Mouse (Mus musculus) spleen, adult 2 months (tissue): ENCODE measurements around the gene Poldip3. TPM values are rescaled to one million over a fixed set of nuclear protein-coding genes. Genes with fewer than 3 reads are reported as not detected.

Source experiments
- DNase-seq, 2 experiments: peaks; one replicate each; pipeline versions ENCODE4 v3.0.0 to v3.0.0-alpha.2; 2012 to 2021; ENCODE audit warnings: low spot score in 2 of 2, low read depth in 1 of 2
- H3K27ac ChIP-seq: fragments of 200-500 bp; 2 replicates; pipeline ENCODE4 v1.5.1; 2012; ENCODE audit warnings: low read length, inconsistent platforms; ENCODE audit not compliant: insufficient read depth
- H3K27me3 ChIP-seq: fragments of 200-500 bp; 2 replicates; pipeline ENCODE4 v1.6.1; 2012; ENCODE audit warnings: mild to moderate bottlenecking, moderate library complexity, low read length, inconsistent platforms; ENCODE audit not compliant: control insufficient read depth, insufficient read depth
- H3K36me3 ChIP-seq: fragments of 200-500 bp; 2 replicates; pipeline ENCODE4 v1.6.1; 2012; ENCODE audit warnings: mild to moderate bottlenecking, low read length, inconsistent platforms; ENCODE audit not compliant: control insufficient read depth, insufficient read depth
- H3K4me1 ChIP-seq: fragments of 200-500 bp; 2 replicates; pipeline ENCODE4 v1.6.1; 2011; ENCODE audit warnings: inconsistent platforms; ENCODE audit not compliant: control insufficient read depth, insufficient read depth, insufficient read length
- H3K4me3 ChIP-seq: fragments of 200-500 bp; 2 replicates; pipeline ENCODE4 v1.5.1; 2011; ENCODE audit warnings: mild to moderate bottlenecking, inconsistent platforms; ENCODE audit not compliant: insufficient read depth, insufficient read length; ENCODE audit errors: extremely low read depth
- CTCF ChIP-seq: fragments of 200-500 bp; IDR thresholded peaks from 2 replicates; pipeline ENCODE4 v1.5.1; 2011; ENCODE audit warnings: mild to moderate bottlenecking, inconsistent platforms; ENCODE audit not compliant: insufficient read depth, insufficient read length, insufficient replicate concordance; ENCODE audit errors: extremely low read depth
- POLR2A ChIP-seq: fragments of 200-500 bp; IDR thresholded peaks from 2 replicates; pipeline ENCODE4 v1.6.1; 2011; ENCODE audit warnings: low read depth, low read length, inconsistent platforms
- WGBS: fragments of 180-500 bp; shearing (Covaris S2); methylation state at CpG from one replicate; pipeline ENCODE4 v1.1.7; 2018; 5-methylcytosine and 5-hydroxymethylcytosine counted together
- polyA plus RNA-seq: library from polyadenylated mRNA; depleted of rRNA; stranded (reverse); fragments of >200 nt; gene quantifications from 2 replicates; pipeline ENCODE4 v1.2.3, GENCODE M21; 2012; rRNA removed

The Poldip3 gene
- polyA plus RNA-seq, result 50.6 and 55.7 TPM in 2 replicates

- TF ChIP-seq POLR2A (peak; percentile 85), CTCF (no peak)
- peak within 1 kb of the TSS; percentile 100 for H3K4me3 ChIP-seq
- peaks cover 5% of the 10 kb centered on the region; the same call in 1 of the 2 replicates for H3K36me3 ChIP-seq
- H3K4me1 ChIP-seq, result peaks cover 2% of the 10 kb centered on the region; the same call in 1 of the 2 replicates
- peak; percentile 96 to 97 for DNase-seq
- under 1% methylated on average over 56 of the region's 56 CpGs for WGBS
- H3K27me3 ChIP-seq, result no peaks in the 10 kb centered on the region
- peak within 1 kb of the TSS; percentile 100 for H3K27ac ChIP-seq
Measured at GRCm38 (mm10) chr15:83149196-83150072, at the start of gene Poldip3. Gene Poldip3 (minus strand): TSS chr15:83149384.

DNA sequence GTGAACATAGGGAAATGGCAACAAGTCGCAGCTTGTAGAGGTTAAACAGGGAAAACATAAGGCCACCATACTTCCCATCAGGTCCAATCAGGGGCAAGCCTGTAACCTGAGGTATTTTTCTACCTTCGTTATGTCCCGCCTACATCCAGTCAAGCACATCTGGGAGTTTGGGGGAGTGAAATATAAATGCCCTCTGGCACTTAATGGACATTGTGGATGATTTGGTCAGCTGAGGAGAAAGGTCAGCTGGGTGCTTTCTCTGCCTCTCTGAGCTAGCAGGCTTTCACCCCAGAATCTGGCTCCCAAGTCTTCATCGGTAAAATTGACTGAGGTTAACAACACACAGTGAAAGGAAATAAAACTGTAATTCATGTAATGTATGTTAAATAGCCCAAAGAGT is 44.2 kb upstream of the Poldip3 start:
- no peak for DNase-seq
- Histone ChIP-seq H3K27me3 (no peaks in the 10 kb centered on the region), H3K27ac (no peak overlapping the region), H3K4me1 (no peaks in the 10 kb centered on the region), H3K36me3 (no peaks in the 10 kb centered on the region), H3K4me3 (no peak overlapping the region)
- 93% methylated on average over 4 of the region's 4 CpGs for WGBS
- TF ChIP-seq POLR2A (no peak), CTCF (no peak)

DNA sequence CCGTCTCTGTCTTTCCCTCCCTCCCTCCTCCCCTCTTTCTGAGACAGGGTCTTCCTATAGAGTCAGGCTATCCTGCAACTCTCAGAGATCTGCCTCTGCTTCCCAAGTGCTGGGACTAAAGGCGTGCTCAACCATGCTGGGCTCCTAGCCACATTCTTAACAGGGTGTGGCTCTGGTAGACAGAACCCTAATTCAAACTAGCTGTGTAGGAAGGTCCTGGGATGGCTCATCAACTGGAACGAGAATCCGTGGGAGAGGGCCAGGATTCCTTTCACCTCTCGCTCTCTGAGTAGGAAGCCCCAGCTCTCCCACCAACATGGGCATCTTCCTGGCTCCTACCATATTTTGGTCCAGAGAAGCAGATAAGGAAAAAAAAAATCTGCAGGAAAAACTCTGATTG is 33.2 kb upstream of the Poldip3 start:
- TF ChIP-seq POLR2A (no peak), CTCF (no peak)
- no peak overlapping the region for H3K4me3 ChIP-seq
- 85% methylated on average over 5 of the region's 5 CpGs for whole genome bisulfite sequencing
- no peaks in the 10 kb centered on the region for H3K4me1 ChIP-seq
- DNase-seq, result no peak
- H3K36me3 ChIP-seq, result no peaks in the 10 kb centered on the region
- H3K27ac ChIP-seq, result no peak overlapping the region
- no peaks in the 10 kb centered on the region for H3K27me3 ChIP-seq

DNA sequence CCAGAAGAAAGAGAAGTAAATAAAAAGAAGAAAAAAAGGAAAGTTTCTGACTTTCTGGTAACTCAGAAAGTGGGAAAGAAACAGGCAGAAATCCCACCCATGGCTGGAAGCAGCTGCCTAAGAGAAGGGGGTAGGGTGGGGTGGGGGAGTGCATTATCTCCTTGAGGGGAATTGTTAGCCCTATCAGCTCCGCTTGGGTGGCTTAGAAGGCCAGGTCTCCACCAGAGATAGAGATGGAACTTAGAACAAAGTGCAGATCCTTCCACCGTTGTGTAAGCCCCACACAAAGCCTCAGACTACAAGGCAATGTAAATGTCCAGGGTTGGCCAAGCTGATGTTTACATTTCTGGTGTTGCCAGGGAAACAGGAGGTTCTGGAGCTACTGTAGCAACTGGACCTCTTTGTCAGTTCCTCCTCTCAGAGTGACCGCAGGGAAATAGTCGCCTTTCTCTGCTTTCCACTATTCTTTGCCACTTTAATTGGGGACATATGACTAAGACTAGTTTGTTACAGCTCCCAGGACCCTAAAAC is 32.7 kb upstream of the Poldip3 start:
- H3K36me3 ChIP-seq, result no peaks in the 10 kb centered on the region
- no peaks in the 10 kb centered on the region for H3K27me3 ChIP-seq
- no peaks in the 10 kb centered on the region for H3K4me1 ChIP-seq
- H3K4me3 ChIP-seq, result no peak overlapping the region
- no peak for TF ChIP-seq POLR2A
- TF ChIP-seq CTCF, result no peak
- H3K27ac ChIP-seq, result no peak overlapping the region
- no peak for DNase-seq
- 78% methylated on average over 4 of the region's 4 CpGs for WGBS

DNA sequence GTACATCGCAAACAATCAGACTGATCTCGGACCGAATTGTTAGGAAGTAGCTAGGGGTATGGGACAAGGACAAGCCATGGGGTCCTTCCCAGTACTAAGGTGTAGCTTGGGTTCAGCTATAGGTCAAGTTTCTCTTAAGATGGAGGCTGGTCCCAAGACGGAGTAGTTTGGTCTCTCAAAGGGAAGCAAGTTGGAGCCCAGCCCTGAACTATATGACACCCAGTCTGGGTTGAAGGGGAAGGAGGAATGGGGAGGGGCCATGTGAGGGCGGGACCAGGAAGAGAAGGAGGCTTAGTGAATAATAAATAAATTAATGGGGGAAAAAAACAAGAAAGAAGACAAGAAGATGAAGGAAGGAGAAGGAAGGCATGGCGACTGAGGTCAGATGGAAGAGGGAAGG is 30.8 kb upstream of the Poldip3 start:
- TF ChIP-seq POLR2A, result no peak
- TF ChIP-seq CTCF, result no peak

DNA sequence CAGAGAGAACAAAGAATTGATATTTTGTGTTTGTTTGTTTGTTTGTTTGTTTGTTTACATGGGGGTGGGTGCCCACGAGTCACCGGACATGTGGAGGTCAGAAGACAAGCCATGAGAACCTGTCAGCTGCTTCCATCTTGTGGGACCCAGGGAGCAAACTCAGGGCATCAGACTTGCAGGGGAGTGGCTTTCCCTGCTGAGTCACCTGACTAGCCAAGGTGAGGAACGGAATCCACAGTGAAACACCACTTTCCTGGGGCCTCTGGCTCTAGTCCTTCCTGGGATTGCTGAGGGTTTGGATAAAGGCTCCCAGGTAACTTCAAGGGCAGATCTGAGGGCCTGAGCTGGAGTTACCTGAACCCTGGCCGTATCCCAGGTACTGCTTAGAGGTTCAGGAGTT is 27.5 kb upstream of the Poldip3 start:
- TF ChIP-seq POLR2A (no peak), CTCF (no peak)
- Histone ChIP-seq H3K36me3 (no peaks in the 10 kb centered on the region), H3K27me3 (no peaks in the 10 kb centered on the region), H3K4me3 (no peak overlapping the region), H3K4me1 (no peaks in the 10 kb centered on the region; the same call in 1 of the 2 replicates), H3K27ac (no peak overlapping the region)
- DNase-seq, result no peak
- 84% methylated on average over 4 of the region's 4 CpGs for WGBS

More for the DNA sequence above, 30.8 kb upstream of the Poldip3 start:
- Histone ChIP-seq H3K27me3 (no peaks in the 10 kb centered on the region), H3K4me1 (no peaks in the 10 kb centered on the region), H3K4me3 (no peak overlapping the region), H3K27ac (no peak overlapping the region), H3K36me3 (no peaks in the 10 kb centered on the region)
- 82% methylated on average over 6 of the region's 6 CpGs for WGBS
- no peak for DNase-seq
